Mouse (Mus musculus): ENCODE data around the gene Itgb2l.

- TF ChIP-seq CTCF (IDR thresholded peaks at IDR 0.05; ENCODE audit: extremely low read depth, insufficient read length, insufficient replicate concordance, low read depth, low read length) (no peak), POLR2A (IDR thresholded peaks at IDR 0.05; ENCODE audit: low read depth, low read length) (no peak)
Measured at GRCm38 (mm10) chr16:96395516-96395915, 47.9 kb downstream of the Itgb2l start.
